Mouse (Mus musculus): ENCODE data around the gene Ric3. TPM values are rescaled to one million over a fixed set of nuclear protein-coding genes. Genes with fewer than 3 reads are reported as not detected.
"Not testable (repeated sequence)": the region's sequence is repeated elsewhere in the genome, so short reads cannot be mapped to it uniquely, and the experiment has no call there.

The Ric3 gene
- total RNA-seq (2021): 1 to 10 TPM; 1.6 to 1.7 TPM
- long read RNA-seq, experiment 1: 0 reads
- long read RNA-seq, experiment 2, full-length matches to known transcripts: 4 of 4 reads
- long read RNA-seq, experiment 2, partial matches to known transcripts: 0 of 4 reads
- long read RNA-seq, experiment 2, other reads (novel, unspliced or antisense): 0 of 4 reads

DNA sequence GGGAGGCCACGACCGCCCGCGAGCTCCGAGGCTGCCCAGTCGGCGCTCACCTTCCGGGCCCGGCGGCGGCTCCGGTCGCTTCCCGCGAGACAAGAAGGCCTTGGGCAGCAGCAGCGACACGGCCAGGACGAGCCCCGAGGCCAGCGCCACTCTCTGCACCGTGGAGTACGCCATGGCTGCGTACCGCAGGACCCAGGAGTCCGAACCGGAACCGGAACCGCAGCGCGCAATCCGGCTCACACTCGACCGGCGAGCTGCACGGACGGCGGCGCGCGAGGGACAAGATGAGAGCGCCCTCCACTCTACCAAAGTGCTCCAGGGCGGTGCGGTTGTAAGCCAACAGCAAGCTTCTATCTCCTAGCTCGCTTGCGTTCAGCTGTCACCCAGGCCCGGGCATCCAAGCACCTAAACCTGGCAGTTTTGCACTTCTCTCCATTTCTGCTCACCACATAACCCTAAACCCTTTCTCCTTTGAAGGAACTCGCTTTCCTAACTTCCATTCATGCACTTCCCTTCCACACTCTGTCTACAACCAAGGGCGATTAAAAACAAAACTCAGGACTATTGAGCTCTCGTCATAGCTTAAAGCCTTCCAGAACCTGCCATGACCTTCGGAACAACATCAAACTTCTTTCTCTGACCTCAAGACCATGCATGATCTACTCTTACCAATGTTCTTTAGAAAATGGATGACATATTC, at the start of gene Ric3:
Gene Ric3 (minus strand): TSS at position 219 of the 700 bp plus-strand sequence.
- peak; percentile 8 for DNase-seq

DNA sequence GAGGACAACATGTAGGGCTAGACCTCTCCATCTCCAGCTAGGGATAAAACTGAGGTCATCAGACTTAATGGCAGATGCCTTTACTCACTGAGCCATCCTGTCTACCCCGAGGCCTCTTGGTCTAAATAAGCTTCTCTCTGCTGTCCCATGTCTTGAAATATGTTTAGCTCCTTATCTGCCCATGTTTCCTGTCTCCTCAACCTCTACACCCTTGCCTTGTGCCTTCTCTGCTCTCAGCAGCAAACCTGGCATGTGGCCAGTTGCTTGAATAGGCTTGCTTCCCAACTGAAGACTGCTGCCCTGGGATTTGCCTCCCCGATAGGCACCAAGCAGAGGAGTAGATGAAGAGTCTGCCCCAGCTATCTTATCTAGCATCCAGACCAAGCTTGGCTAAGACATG, 48.4 kb upstream of the Ric3 start:
- DNase-seq: no peak

DNA sequence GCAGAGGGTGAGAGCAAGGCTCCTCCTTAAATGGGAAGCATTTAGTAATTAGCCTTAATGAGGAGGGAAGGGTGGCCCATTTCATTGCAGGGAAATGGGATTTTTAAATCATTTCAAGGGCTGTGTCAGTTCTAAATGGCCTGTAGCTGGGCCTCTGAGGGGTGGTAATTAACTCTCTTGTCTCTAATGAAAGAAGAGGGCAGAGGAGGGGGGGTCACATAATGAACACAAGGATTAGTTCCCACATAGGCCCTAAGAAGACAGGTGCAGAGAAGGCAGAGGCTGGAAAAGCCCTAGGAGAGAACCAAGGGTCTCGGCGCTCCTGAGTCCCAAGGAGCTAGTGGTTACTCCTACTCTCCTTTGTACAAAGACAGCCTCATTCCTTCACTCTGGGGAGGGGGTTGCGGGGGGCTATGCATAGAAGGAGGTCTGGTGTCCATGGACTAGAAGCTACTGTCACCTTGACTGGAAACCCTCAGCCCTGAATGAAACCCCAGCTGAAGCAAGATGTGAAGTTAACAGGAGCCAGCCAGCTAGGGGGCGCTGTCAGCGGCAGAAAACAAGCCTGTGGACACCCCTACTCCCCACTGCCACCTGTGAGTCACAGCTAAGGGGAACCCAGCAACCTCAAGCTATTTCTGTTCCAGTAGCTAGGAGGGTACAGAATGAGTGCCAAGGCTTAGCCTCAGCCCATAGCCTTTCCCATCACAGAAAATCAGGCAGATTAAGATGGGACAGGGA, 47.0 kb upstream of the Ric3 start:
- DNase-seq: no peak

DNA sequence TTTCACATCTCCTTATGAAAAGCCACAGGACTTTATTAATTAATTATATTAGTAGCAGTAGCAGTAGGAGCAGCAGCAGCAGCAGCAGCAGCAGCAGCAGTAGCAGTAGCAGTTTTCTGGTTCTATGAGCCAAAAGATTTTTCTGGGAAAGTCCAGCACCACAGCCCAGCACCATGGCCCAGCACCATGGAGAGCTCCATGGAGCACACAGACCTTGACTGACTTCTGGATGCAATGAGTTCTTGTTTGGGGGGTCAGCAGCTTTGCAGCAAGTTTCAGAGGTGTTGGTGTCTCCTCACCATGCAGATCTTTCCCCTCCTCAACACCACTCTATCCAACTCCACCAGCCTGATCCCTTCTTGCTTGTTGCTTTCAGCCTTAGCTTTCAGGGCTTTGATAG, 46.3 kb upstream of the Ric3 start:
- no peak for DNase-seq

DNA sequence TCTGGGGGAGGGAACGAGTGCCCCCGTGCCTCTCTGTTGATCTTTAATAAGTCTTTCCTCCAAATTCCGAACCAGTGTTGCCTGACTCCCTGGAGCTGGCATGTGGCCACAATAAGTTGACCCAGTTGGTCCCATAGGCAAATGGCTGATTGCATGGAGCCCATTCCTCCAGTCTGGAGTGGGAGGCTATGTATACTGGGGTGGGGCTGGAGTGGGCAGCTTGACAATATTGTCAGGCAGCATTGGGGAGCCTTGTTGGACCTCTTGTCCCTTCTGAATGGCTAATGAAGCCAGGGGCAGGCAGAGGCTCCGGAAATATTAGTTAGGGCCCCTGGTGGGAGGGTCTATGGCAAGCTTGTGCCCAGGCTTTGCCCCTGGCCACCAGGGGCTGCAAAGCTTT, 32.8 kb upstream of the Ric3 start:
- no peak for DNase-seq

DNA sequence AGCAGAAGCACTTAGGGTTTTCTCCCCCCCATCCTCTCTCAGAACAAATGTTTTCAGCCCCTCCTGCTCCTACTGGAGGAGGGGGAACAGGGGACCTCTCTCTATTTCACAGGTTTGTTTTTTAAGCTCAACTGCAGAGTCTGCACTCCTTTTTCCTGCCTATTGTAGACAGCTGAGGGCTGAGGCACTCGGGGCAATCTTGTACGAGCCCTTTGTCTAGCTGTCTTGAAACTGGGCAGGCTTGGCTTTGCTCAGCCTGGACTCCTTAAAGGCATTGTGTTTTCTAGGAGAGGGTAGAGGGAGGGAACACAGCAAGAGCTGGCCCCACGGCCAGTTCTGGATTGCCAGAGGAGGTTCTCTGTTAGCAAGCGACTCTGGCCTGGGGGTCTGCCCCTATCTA, 32.4 kb upstream of the Ric3 start:
- not testable (repeated sequence) for DNase-seq

DNA sequence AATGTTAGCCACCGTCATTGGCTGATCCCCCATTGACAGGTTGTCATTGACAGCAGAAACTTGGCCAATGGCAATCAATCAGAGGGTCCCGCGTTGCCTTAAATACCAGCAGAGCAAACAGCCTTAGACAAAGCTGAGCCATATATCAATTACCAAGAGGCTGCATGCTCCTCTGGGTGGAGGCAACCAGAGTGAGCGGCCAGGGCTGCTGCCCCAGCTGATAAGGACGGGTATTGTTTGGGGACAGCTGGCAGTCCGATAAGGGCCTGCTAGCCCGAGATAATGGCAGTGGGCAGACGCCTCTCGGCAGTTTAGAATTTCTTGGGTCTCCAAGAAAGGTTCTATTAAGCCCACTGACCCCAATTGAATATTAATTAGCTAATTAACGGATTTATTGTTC, 31.8 kb upstream of the Ric3 start:
- DNase-seq: no peak

DNA sequence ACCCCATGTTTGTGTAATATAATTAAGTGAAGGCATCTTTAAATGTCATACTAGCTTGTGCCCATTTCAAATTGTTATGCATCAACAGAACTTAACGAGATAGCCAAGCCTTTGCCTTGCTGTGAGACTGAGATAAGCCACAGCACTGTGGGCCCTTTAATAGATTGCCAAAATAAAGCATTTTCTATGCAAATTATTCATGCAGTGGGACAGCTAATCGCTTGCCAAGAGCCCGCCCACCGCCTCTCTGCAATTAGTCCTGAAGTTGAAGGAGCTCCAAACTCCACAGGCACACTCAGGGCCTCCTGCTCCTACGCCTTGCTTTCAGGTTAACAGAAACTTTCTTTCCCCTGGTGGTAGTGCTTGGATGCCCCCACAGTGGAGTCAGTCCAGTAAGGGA, 27.9 kb upstream of the Ric3 start:
- no peak for DNase-seq

DNA sequence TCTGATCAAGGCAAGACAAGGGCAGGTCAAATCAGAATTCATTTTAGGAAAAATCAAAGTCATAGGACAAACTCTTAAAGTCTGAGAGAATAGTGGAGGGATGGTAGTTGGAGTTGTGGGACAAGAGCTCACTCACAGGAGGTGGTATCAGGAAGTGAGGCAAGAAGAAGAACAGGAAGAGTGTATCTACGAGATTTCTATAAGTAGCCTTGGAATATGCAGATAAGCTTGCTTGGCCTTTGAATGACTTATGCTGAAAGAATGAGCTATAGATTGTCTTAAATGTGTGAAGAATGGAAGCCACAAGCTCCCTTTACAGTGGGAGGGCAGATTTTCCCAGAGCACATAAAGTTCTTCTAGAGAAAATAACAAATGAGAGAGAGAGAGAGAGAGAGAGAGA, 21.8 kb upstream of the Ric3 start:
- DNase-seq: no peak

DNA sequence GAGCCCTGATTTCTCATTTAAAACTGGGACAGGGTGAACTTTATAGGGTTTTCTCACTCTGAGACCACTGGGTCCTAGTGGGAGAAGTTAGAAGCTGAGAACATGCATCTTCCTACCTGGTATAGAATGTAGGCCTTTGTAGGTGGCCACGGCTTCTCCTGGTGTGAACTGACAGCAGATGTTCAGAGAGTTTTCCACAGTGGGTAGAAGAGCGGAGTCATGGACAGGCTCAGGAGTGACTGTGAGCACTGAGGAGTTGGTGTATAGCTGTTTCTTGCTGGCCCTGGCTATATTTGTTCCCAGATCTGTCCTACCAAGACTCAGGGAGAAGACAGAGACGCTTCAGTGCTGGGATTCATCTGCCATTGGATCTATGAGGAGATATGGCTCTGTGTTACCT, 18.0 kb upstream of the Ric3 start:
- no peak for DNase-seq

DNA sequence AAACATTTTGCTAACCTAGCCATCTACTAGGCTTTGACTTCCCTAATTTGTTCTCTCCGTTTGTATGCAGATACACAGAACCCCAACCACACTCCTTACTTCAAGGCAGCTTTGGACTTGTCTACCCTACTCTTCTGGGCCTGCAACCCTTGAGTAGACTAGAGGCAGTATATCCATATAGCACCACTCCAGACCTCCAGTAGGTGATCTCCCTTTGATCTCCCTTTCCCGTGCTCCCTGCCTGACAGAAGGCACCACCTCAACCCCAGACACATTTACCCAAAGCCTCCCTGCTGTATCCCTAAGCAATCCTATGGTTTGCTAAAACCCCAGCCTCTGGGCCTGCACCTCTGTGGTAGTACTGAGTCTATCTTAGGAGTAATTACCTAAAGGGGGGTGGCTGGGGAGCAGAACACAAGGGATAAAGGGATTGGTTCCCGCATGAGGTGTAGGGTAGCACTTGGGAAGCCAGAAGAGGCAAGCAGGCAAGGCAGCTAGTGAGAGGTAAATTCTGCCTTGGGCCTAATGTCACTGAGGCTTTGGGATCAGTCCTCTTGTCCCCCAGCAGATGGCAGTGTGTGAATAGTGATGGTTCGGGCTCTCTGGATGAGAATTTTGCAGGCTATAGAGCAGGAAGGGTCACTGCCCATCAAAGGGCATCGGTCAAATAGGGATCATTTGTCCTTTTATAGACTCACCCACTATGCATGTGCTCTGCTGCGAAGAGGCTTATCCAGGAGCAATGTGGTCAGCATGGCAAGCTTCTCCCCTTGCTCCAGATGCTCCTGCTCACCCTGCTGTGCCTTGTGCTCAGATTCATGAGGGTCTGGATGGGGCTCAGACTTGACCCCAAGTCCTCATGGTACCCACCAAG, 15.3 kb upstream of the Ric3 start:
- no peak for DNase-seq

DNA sequence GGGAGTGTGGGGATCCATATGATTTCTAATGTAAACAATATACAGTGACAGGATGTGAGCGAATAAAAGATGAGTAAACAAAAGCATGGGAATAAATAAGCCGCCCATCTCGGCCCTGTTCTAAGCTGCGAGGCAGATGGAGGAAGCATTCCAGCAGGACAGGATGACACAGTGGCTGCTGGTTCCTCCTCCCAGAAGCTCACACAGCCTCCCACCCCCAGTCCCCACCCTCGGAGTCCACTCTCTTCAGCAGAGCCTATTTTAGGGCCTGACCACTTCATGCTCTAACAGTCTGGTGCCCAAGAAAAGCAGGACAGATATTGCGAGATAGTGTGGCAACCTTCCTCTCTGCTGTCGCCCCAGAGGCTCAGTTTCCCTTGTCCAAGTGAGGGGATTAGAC, 14.1 kb upstream of the Ric3 start:
- DNase-seq: no peak

DNA sequence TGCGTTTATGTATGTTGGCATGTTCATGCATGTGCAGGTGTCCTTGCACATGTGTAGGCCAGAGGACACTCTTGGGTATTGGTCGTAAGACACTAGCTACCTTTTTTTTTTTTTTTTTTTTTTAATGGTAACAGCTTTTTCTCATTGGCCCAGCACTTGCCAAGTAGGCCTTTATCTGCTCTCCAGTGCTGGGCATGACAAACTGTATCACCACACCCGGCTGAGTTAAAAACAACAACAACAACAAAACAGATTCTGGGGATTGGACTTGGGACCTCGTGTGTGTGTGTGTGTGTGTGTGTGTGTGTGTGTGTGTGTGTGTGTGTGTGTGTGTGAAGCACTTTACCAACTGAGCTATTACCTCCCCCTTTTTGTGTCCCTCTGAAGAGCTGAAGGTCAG, 13.5 kb upstream of the Ric3 start:
- DNase-seq: no peak

DNA sequence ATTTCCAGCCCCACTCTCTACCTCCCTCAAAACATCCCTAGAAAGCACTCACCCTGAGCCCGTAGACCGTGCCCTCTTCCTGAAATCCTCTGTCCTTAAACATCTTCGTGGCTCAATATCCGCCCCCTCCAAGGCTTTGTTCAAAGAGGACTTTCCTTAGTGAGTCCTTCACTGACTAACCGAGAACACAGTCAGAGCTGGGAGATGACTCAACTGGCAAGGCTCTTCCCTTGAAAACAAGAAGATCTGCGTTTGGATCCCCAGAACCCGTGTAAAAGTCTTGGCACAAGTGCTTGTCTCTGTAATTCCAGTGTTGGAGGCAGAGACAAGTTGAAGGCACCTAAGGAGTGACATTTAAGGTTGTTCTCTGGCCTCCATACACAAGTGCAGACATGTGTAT, 11.2 kb upstream of the Ric3 start:
- DNase-seq: no peak

DNA sequence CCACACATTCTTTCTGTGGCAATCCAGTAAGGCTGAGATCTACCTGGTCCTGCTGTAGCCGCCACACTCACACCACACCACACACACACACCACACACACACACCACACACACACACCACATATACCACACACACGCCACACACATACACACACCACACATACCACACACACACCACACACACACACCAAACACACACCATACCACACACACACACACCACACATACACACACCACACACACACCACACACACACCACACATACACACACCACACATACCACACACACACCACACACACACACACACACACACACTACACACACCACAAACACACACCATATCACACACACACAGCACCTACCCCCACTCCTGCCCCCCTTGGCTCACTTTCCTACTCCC, 8.2 kb upstream of the Ric3 start:
- DNase-seq: not testable (repeated sequence)

DNA sequence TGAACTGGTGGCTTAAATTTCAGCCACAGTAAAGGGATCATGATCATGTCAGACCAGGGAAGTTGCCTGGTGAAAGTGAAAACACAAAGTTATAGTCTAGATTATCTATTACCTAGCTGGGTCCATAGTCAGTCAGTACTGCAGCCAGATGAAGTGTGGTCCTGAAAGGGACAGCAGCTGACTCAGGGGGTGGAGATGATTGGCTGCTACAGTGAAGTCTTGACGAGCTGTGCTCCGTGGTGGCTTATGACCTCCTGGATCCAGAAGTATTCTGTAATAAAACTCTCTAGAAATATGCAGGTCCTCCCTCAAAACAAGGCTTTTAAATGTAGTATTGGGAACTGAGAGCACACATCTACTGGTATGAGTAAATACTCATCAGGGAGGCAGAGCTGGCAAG, 3.8 kb upstream of the Ric3 start:
- no peak for DNase-seq

DNA sequence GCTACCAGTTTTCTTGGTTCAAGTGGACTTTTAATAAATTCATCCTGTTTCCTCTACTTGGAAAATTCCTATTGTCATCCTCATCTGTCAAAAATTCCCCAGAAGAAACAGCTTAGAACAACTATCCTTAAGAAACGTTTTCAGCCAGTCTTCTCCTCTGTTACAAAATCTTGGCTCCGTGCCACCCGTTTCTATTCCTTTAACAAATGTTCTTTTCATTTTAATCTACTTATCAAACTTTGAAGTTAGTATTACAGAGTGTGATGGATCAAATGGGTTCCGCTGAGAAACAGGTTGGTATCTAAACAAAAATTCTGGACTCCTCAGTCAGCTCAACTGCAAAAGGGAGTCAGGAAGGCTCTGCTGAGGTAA, 668 bp upstream of the Ric3 start:
- DNase-seq: no peak

DNA sequence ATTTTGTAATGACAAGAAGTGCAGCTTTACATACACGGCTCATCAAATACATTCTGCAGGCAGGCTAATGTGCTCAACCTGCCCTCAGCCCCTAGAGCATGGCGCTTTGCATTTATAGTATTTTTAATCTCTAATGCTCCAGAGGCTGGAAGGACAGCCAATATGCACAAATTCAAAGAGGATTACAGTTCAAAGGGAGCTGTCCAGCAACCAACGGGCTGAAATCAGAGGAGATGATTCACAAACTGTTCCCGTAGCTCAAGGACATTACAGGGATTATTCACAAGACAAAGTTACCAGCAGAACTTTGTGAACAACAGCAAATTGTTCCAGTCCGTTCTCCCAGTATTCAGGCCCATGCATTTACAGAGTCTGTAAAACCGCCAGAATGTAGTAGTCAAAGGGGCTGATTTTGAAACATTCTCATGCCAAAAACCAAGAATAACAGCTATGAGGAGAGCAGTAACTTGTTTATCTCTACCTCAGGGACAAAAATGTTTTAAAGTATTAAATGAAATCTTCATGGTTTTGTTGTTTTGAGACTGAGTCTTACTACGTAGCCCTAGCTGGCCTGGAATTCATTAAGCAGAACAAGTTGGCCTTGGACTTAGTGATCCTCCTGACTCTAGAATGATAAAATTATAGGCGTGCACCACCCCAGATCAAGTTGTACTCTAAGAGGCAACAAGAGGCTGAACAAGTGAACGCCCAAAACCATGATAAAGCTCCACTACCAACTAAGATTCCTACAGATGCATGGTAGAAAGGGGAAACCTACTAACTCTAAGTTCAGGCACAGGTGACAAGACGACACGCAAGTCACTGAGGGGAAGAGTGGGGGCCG, 640 bp downstream of the Ric3 start:
- DNase-seq: no peak

DNA sequence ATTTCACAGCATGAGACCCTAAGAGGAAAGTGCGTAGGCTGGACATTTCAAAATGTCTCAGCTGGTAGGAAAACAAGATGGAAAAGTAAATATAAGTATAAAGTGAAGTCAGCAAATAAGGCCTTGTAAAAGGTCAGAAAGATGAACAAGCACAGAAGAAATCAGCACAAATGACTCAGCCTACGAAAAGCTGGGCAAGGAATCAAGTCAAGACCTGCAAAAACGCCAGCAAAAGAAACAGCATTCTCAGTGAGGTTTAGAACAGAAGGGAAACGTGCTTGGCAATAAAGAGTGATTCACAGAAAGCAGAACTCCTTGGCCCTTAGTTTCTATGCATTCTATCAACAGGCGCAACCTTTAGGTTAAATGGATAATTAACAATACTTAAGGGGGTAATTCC, 10.8 kb downstream of the Ric3 start:
- no peak for DNase-seq

DNA sequence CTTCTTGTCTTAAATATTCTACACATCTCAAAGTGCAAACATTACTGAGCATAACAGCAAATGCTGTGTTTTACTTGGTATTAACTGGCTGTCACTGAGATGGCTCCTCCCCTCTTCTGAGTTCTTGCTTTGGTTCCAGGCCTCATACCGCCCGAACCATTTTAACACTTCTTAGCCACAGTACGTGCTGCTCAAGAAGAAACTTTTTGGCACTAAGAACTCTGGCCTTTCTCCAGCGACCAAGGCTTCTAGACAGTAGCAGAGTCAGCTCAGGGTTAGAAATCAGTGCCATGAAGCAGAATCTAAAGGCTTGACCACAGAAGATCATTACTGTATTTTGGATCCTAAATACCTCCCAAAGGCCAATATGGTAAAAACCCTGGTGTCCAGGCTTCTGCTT, 13.5 kb downstream of the Ric3 start:
- no peak for DNase-seq

DNA sequence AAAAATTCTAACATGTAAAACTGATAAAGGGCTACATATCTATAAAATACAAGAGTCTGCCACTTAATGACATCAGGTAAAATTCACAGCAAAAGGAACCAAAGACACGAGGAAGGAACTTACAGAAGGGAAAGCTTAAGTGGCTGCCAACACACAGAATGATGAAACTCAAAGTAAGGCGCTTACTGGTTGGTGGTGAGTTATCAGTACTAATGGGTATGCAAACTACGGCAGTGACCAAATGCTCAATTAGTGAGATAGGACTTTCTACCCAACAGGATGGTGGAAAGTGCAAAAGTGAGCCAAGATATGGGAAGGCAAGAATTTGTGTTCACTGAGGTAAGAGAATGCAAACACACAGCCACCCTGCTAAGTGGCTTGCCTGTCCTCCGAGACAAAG, 23.6 kb downstream of the Ric3 start:
- DNase-seq: no peak

DNA sequence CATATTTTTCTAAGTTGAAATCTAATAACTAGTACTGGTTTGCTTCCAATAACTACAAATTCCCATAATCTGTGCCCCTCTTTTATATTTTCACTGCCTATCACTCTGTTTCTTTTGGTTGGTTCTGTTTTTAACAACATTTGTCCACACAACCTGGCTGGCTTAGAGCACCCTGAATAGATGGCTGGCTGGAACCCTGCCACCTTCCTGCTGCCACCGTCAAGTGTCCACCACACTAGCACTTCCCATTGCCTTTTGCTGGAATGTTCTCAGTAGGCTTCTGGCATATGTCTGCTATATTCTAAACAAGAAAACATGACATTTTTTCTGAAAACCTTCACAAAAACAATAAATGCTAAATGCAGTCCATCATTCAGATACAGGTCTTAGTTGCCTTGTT, 32.3 kb downstream of the Ric3 start:
- DNase-seq: no peak

Measured in gastrocnemius, postnatal 25 days (tissue).